Mouse (Mus musculus) kidney, postnatal 10 days (tissue): ENCODE data around the gene Synpr.

ENCODE experiments used
- DNase-seq: peaks from one replicate; pipeline ENCODE4 v3.0.0; 2021; ENCODE audit warnings: mixed read lengths

Gene Synpr

DNA sequence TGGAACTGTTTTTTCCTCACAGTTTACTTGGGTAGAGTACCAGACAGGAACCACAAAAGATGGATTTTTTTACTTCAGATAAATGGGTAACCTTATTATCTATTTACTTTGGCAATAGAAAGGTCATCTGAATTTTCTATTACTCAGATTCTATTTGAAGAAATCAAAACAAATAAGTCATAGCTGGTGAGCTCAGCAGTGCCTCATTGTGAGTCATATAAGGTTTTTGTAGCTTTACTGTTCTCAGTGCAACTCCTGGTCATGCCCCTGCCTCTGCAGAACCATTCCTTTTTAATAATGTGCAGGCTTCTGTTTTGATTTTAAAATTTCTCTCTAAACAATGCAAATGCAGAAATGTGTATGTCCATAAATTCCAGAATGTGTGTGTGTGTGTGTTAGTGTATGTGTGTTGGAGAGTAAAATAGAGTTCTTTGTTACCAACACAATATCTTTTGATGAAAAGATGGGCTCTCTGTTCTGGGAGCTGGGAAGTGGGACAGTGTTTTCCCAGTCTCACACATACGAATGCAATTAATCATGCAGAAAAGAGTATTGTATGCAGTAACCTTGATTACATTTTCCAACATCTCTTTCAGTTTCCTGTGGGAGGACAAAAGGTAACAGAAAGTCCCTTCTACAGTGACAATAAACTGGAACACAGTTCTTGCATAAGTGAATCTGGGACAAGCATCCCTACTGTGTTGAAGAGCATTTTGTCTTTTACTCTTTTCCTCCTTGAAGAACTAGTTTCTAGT is 269.2 kb downstream of the Synpr start:
- no peak for DNase-seq

- DNase-seq, result no peak
Measured at GRCm38 (mm10) chr14:13554631-13555030, 270.1 kb downstream of the Synpr start.

GRCm38 (mm10) chr14:13558117-13558516 is 273.5 kb downstream of the Synpr start:
- DNase-seq, result no peak

GRCm38 (mm10) chr14:13567250-13567649 is 282.7 kb downstream of the Synpr start:
- DNase-seq, result no peak

- DNase-seq, result no peak
Measured at GRCm38 (mm10) chr14:13567996-13568395, 283.4 kb downstream of the Synpr start.

GRCm38 (mm10) chr14:13571941-13572340 is 287.4 kb downstream of the Synpr start:
- DNase-seq, result no peak

DNA sequence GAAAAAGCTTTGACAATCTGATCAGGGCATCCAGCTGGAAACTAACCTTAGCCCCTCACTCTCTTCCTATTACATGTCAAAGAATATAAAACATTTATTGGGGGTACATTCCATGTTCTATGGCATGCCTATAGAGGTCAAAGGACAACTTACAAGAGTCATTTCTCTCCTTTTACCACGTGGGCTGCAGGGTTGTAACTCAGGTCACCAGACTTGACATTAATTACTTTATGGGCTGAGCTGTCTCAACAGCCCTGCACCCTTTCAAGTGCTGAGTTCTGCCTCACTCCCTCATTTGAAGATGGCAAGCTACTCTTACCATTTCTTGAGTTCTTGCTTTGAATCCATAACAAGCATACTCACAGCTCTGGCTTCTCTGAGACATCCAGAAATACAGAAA is 287.9 kb downstream of the Synpr start:
- no peak for DNase-seq

GRCm38 (mm10) chr14:13578101-13578500 is 293.5 kb downstream of the Synpr start:
- DNase-seq, result no peak

DNA sequence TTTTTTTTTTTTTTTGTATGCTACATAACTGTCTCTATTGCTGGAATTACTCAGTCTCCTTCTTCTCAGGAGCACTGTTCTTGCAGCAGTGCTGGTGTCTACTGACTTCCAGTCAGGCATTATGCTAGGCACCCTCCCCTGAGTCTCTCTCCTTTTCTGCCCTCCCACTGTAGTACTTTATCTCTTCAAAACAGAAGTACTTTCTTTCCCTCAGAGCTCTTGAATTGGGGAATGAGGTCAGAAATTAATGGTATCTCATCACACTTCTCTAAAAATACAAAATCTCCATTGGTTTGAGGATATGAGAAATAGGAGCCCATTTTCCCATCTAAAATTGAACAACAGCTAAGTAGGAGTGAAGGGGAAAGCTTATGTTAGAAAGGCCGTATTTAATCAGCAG is 294.2 kb downstream of the Synpr start:
- no peak for DNase-seq

- no peak for DNase-seq
Measured at GRCm38 (mm10) chr14:13593321-13593940, 308.9 kb downstream of the Synpr start.

DNA sequence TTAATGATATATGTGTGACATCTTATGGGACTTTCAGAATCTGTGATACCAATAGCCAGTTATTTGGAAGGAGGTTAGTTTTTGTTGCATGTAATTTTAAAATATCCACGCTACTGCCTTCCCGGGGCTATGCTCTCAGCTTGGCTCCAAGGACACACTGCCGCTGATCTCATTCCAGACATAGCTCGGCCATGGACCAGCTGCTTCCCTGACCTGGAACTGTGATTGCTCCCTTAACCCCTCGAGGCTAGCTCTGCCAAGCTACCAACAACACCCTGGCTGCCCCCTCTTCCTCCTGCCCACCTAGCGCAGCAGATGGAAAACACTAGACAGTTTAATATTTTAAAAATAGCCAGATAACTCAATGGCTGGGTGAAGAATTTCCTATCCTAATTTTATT is 311.7 kb downstream of the Synpr start:
- no peak for DNase-seq

DNA sequence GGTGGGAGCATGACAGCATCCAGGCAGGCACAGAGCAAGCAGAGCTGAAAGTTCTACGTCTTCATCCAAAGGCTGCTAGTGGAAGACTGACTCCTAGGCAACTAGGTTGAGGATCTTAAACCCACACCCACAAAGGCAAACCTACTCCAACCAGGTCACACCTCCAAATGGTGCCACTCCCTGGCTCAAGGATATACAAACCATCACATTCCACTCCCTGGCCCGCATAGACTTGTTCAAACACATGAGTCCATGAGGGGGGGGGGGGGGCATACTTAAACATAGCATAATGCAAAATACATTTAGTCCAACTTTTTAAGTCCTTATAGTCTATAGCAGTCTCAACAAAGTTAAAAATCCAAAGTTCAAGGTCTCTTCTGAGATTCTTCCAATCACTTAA is 312.6 kb downstream of the Synpr start:
- no peak for DNase-seq

DNA sequence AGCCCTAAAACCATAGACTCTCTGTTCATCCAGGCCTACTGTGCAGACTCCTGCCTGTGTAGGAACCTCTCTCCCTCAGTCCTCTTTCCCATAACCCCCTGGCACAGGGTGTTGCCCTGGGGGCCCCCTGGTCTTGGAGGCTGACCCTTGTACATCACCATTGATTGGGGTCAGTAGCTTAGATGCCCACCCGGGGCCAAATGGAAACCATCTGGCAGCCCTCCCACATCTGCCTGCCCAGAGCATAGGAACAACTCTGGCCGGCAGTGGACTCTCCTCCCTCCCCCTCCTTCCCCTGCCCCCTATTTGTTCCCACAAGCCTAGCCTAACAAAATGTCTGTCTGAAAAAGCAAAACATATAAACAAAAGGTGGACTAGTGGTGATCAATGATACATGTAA is 336.0 kb downstream of the Synpr start:
- no peak for DNase-seq

DNA sequence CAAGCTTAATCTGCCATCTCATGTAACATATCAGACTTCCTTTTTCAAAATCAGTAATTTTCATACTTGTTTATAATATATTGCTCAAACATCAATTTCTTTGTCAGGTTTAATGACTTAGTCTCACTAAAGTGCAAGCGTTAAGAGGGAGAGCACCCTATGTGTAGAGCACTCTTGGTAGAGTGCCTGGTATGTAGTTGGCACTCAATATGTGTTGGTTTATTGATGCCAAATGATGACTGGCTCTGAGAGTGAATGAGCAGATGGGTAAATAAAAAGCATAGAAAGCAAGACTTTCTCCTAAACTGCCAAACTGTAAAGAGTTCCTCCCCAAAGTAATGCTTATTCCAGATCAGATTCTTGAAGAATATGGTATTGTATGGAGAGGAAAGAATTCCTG is 365.3 kb downstream of the Synpr start:
- no peak for DNase-seq

- no peak for DNase-seq
Measured at GRCm38 (mm10) chr14:13651039-13651438, 366.5 kb downstream of the Synpr start.

DNA sequence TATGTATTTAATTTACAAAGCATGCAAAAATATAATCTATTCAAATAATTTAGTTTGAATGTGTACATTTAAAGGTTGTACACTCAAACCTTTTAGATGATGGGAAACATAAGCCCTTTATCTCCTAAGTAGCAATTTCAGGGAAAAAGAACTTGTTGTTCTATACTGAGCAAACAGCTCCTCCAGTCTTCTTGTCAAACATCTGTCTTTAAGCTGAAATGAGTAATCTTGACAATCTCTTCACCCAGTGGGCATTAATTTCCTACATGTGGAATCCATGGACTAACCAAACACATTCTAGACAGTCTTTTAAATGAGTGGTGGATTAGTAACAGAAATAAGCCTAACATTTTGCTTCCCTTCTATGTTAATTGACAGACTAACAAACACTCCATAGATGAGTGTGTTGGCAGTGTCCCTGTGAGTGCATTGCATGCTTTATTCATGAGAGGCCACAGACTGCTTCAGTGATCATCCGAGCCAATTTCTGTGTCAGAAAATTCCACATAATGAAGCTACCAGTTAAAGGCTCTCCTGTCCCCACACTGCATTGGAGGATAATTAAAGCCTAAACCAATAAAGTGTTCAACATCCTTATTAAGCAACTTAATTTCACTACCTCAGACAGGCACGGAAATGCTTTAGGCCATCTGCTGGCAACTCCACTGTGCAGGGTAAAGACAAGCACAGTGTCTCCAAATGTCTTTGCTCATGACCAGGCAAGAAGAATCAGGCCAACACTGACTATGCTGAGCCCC is 367.1 kb downstream of the Synpr start:
- no peak for DNase-seq
